Mouse (Mus musculus) cerebellum, adult 11 months (tissue): Measurements from ENCODE around the gene Cfdp1.
"Not testable (repeated sequence)": the region's sequence is repeated elsewhere in the genome, so short reads cannot be mapped to it uniquely, and the experiment has no call there.

ENCODE experiments used
- DNase-seq: peaks from one replicate; pipeline ENCODE4 v3.0.0; 2022

The Cfdp1 gene

DNA sequence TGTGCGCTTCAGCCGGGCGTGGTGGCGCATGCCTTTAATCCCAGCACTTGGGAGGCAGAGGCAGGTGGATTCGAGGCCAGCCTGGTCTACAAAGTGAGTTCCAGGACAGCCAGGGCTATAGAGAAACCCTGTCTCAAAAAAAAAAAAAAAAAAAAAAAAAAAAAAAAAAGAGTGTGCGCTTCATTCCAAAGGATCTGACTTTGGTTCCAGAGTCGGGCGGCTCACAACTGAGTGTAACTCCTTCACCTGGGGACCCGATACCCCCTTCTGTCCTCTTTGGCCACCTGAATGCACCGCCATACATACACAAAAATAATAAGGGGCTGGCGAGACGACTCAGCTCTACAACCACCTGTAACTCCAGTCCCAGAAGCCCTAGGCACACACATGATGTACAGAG lies 872 bp downstream of the Cfdp1 start:
- not testable (repeated sequence) for DNase-seq

DNA sequence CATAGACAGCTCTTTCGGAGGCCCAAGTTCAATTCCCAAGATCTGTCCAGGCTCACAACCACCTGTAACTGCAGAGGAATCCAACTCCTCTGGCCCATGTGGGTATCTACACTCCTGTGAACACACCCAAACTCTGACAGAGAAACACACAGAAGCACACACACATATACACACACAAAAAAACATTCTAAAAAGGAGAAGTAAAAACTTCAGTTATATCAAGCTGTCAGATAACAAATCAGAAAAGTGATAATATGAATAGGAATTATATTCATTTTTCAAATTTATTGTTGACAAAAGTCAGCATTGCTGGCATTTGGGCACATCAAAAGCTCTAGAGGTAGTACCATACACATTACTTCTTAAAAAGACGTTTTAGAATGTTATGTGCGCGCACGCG lies 7.3 kb downstream of the Cfdp1 start:
- no peak for DNase-seq

DNA sequence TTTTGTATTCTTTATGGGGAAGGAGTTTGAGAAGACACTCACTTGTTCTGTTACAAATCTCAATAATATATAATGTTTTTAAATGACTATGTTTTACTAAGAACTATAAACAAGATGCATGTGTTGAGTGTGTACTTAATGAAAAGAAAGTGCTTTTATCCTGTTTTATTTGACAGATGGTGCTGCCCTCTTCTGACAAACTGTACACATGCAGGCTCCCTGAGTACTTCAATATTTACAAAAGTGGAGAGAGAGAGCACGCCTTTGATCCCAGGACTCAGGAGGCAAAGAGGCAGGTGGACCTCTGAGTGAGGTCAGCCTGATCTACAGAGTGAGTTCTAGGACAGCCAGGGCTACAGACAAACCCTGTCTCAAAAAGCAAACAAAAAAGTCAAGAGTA lies 18.6 kb downstream of the Cfdp1 start:
- DNase-seq = no peak

DNA sequence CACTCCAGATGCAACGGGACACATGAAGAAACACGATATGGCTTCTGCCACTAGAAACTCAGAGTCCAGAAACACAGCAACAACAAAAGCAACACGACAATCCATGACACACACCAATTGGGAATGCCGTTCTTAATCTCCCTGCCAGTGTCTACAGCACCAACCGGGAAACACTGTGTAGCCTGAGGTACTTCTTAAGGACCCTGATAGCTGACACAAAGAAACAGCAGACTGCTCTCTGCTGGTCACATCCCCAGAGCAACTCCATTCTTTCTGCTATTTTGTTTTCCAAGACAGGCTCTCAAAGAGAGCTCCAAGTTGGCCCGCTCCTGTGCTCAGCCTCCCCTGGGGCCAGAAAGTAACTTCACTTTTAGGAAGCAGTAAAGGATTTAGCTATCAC lies 20.1 kb downstream of the Cfdp1 start:
- DNase-seq = no peak

DNA sequence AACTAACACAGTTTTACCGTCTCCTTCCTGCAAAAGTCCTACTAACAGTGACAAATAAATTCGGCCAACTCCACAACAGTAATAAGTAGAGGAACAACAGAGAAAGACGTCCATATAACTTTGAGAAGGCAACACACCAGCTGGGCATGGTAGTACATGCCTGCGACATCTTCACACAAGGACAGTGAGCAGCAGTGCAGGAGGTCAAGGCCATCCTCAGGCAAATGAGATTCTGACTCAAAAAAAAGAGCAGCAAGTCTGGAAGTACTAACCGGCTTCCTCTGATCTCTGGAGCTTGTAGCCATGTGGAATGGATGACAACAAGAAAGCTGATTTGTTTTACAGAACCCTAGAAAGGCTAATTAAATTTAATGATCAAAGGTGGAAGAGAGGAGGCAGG lies 21.1 kb downstream of the Cfdp1 start:
- no peak for DNase-seq

DNA sequence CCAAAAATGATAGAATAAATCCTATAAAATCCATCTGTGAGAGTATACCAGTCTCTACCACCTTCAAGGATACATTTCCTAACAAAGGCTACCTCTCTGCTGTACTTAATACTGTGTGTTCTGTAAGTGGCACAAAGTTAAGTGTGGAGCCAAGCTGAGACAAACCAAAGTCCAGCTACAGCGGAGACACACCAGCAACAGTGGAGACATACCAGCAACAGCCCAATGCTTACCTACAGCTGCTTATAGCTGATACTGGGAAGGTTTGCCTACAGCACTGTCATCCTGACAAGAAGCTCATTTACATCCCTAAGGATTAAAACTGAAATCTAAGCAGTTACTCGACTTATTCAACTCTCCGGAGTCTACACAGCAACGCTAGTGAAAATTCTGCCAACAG lies 22.1 kb downstream of the Cfdp1 start:
- DNase-seq = no peak

DNA sequence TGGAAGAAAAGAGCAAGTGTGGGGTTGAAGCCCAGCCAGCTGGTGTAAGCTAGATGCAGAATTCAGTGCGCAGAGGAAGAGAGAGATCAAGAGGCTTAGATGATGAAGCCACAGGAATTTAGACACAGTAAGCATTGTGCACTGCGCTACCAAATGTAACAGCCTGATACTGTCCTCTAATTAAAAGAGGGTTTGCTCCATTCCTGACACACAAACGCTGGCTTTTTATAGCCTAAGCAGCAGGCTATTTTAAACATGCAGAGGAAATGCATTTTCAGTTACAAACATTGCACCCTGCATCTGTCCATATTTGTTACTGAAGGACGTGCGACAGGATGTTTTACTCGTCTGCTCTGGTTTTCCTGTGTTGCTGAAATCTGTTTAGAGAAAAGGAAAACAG lies 25.5 kb downstream of the Cfdp1 start:
- no peak for DNase-seq

DNA sequence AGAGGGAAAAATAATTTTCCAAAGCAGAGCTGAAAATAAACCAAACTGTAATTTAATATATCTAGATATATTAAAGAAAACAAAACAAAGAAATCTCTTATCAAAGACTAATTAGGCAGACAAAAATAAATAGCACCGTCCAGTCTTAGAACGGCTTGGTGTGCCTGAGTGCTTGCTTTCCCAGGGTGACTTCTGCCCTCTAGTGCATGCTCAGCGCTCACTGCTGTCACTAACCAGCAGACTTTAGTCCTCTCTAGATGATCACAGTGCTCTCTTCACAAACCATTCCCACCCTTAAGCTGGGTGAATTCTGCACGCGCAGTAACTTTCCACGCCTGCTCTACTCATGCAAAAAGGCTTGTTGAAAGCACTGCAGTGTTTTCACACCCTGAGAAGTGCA lies 28.9 kb downstream of the Cfdp1 start:
- peak; percentile 24 for DNase-seq

DNA sequence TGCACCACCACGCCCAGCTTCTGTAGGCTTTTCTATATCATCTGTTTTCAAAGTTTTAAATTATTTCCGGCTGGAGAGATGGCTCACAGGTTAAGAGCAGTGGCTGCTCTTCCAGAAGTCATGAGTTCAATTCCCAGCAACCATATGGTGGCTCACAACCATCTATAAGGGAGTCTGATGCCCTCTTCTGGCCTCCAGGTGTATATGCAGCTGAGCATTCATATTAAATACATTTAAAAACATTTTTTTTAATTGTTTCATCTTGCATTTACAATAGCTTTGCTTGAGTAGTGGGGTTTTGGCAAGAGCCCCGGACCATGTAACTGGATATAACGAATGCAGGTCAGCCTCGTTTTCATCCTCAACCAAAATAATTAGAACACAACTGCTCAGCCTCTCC lies 29.8 kb downstream of the Cfdp1 start:
- DNase-seq = no peak

DNA sequence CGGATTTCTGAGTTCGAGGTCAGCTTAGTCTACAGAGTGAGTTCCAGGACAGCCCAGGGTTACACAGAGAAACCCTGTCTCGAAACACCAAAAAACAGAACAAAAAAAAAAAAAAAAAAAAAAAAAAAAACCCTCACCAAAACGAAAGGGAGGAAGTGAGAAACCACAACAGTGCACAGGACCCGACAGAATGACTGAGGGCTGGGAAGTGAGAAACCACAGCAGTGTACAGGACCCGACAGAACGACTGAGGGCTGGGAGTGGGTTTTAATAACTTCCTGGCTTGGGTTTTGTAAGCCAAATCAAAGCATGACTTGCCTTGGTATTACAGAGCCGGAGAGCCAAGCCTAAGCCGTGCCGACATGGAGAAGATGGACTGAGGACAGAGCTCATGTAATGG lies 32.9 kb downstream of the Cfdp1 start:
- no peak for DNase-seq

DNA sequence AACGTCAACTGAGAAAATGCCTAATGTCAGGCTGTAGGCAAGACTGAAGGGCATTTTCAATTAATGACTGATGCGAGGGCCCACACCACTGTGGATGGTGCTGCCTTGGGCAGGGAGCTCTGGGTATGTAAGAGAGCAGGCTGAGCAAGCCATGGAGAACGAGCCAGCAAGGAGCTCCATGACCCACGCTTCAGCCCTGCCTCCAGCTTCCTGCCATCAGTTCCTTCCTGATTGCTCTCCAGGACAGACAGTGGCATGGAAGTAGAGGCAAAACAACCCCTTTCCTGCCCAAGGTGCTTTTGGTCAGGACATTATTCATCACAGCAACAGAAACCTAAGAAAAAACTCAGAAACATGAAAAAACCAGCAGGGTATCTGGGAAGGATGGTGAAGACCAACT lies 33.4 kb downstream of the Cfdp1 start:
- DNase-seq = no peak

DNA sequence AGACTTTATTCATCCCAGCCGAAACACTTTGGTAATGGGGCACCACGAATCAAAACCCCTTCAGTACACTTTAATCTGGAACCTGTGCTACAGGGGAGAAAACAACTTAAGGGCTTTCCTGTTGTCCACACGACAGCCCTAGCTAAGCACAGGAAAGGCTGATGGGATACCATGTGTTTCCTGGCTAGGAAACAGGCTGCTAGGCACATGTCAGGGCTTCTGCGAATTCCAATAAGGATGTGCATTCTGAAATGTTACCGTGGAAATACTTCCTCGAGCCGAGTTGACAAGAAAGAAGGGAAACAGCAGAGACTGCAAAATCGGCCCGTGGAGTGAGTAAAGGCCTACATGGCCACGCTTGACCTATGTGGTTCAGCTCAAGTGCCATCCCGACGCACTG lies 34.1 kb downstream of the Cfdp1 start:
- no peak for DNase-seq

DNA sequence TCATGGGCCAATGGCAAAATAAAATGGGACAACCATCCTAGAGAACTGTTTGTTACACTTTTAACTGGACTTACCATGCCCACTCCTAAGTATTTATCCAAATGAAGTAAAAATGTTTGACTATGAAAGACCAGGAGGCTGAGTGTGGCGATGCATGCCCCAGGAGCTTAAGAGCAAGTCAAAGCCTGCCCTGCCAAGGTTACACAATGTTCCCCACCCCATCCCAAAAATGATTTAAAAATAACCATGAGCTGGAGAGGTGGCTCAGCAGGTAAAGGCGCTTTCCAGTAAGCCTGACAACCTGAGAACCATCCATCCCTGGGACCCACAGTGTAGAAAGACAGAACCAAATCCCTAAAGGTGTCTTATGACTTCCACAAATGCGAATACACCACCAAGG lies 35.5 kb downstream of the Cfdp1 start:
- DNase-seq = no peak

DNA sequence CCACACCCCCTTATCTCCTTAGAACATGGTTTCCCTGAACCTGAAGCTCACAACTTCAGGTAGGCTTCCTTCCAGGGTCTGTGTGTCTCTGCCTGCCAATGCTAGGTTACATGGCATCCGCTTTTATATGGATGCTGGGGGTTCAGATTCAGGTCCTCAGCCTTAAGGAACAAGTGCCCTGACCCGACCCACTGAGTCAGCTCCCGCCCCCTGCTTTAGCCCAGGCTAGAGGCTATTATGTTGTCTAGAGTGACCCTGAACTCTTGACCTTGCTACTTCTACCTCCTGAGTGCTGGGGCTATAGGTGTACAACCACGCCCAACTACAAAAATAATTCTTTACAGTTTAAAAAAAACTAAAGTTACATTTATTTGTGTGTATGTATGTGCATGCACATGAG lies 39.0 kb downstream of the Cfdp1 start:
- DNase-seq = no peak

DNA sequence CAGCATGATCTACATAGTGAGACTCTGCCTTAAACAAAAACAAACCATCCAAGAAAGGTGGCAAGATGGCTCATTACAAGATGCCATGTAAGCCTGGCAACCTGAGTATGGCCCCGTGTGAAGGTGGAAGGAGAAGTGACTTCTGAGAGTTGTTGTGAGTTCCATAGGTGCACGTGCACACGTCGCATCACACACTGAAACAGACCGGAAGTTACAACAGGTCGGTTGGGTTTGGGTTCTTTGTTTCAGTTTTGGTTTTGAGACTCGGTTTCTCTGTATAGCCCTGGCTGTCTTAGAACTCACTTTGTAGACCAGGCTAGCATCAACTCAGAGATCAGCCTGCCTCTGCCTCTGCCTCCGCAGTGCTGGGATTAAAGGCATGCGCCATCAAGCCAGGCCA lies 40.3 kb downstream of the Cfdp1 start:
- no peak for DNase-seq

DNA sequence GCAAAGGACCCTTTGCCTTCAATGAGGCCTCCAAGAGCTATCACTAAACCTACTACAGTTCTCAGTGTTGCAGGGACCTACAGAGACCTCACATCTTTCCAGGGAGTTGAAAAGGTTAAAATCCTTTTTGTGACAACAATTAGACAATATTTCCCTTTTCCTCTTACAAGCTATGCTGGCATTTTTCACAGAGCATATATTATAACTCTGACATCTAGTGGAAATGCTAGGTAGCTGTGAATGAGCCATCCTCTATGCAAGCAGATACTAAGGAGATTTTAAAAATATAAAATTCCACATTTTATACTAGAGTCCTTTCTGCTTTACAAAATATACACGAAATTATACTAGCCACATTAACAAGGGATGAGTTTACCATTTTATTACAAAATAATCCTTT lies 41.3 kb downstream of the Cfdp1 start:
- no peak for DNase-seq

DNA sequence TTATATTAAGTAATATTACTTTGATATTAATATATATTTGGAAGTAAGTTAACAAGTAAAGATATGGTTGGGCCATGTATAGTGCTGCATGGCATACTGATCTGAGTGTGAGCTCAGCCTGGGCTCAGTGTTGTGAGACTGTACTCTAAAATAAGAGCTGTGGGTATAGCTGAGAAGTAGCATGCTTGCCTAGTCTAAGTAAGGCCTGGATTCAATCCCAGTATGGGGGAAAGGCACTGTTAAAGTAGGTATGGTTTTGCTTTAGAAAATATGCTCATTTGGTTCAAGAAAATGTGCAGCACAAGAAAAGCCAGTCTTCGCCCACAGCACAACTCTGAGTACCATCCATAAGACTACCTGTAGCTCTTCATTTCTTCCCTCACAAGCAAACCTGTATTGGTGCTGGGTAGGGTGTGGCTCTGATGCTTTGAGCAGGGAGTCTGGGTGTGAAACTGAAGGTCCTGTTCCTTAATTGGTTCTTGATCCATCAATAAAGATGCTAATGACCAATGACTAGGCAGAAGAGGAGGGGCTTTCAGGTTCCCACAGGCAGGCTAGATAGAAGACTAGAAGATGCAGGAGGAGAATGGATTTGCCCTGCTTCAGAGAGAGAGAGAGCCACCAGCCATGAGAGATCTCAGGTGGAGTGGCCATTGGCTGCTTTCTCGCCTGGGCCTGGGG lies 43.3 kb downstream of the Cfdp1 start:
- DNase-seq = no peak

DNA sequence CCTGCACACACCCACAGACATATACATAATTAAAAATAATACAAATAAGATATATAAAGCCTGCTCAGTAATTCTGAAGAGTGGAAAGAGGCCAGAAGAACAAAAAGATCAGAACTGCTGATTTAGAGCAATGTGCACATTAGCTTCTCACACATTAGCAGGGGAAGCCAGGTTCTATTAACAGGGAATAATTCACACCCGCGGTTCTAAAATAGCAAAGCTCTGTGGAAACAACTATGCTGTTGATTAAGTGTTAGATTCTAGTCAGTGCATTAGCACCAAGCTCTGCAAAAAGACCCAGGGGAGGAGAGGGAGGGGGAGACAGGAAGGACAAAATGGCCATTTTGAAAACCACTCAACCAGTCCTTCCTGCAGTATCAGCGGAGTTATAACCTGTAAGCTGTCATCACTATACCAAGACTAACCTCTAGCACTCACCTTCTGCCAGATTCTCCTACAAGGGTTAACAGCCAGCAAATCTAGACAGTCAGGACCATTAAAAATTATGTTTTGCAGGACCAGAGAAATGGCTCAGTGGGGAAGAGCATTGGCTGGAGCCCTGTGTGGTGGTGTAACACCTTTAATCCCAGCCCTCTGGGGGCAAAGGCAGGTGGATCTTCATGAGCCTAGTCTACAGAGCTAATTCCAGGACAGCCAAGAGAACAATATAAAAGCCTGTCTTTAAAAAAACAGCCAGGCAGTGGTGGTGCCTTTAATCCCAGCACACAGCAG lies 45.0 kb downstream of the Cfdp1 start:
- no peak for DNase-seq

DNA sequence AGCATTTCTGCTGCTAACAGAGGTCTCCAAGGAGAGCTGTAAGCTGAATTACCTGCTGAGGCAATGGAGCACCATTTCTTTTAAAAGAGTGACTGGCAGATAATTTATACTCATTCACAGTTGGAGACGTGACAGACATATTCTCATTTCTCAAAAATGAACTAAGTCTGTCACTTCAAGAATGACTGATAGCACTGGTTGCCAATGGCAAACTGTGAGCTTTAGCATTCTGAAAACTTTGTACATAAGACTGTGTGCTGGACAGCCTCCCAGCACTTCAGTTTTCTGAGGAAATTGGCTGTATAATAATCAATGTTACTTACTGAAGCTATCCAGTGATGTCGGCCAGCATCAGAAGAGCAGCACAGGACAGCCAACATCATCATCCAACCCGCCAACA lies 46.1 kb downstream of the Cfdp1 start:
- no peak for DNase-seq

DNA sequence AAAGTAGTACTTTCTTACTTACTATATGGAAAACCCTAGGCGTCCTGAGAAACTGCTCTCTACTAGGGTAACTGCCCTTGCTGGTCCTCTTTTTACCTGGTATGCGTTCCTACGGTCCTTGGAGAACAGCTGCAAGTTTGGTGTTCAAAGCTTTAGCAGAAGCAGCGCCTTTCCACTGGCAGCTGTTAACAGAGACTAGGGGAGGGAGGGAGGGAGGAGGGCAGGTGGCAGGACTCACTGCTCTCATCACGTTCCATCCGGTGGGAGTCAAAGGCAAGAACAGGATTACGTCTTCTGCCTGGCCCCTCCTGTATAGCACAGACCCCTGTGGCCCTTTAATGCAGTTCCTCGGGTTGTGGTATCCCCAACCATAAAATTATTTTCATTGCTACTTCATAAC lies 50.7 kb downstream of the Cfdp1 start:
- no peak for DNase-seq

DNA sequence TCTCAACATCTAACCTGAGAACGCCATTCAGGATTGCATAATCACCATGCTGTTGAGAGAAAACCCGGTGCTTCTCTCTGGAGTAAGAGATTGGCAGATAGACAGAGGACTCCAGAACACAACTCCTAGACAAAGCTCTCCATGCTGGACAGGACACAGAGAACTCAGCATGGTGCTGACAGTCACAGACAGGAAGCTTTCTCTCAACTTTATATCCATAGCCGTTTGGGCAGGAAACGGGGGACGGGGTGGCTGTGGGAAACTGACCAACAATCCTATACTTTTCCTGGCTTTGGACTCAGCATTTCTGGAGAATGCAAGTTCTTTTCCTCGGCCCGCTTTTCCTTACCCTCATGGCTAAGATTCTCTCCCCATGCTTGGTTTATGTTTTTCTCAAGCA lies 51.8 kb downstream of the Cfdp1 start:
- DNase-seq = no peak

DNA sequence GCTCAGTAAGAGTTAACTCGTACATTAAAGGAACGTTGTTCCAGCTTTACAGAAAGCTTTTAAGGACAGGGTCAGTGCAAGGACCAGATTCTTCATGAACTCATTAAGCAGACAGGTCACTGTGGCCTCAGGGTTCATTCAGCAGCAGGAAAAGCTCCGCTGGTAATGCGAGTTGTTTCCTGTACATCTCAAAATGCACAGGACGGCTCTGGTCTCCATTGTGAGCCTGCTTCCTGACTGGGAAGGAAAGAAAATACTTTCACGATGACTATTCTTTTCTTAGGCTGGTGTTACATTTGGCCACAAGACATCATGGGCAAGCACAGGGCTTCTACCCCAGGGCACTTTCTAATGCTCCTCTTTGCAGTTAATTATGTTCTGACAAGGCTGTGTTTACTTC lies 52.6 kb downstream of the Cfdp1 start:
- DNase-seq = no peak

DNA sequence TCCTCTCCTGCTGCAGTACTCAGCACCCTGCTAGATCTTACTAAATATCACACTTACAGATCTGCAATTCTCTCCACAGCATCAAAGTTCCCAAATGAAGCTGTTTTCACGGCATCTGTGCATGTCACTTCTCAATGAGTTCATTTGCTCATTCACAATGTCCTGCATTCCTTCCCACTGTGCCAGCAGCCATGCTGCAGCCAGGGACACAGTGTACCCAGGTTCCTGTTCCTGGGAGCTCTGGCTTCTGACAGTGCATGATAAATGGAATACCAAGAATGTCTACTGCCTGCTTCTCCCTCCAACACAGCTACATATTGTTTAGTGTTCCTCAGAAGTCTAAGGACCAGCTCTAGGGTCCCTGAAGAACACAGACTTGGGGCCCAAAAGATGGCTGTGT lies 57.6 kb downstream of the Cfdp1 start:
- no peak for DNase-seq

DNA sequence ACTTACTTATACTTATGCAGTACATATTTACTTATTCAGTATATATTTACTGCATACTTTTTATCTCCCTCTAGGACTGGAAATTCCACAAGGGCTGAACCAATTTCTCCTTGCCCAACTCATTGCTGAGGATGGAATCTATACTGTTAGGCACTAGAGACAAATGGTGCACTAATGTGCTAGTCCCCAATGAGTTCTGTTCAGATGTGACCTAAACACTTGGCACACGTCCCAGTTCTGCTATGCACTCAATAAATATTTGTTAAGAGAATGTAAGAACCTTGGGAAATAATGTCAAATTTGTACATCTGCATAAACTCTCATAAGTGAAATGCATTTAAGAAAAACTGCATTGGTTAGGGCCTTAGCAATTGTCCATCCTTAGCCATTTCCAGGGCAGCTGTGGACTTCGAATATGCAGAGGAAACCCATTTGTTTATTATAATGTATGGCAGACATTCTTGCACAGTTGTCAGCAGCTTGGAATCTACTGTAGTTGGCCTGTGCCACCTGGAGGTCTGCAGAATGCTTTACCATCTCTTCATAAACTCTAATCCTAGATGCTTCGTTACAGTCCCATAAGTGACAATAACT lies 60.7 kb downstream of the Cfdp1 start:
- DNase-seq = no peak

DNA sequence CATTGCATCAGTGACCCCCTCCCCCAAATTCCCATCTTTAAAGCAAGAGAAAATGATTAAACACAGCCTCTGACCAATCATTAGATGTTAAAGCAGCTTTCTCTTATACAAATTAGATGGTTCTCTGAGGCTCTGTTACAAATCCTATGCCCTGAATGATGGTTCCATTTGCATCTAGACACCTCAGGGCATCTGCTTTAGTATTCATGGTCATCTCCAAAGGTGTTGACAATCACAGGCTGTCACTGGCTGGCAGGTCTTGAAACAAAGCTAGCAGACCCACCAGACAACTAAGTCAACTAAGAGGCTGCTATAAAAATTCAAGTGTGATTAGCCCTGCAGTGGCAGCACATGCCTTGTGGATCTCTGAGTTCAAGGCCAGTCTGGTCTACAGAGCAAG lies 64.5 kb downstream of the Cfdp1 start:
- DNase-seq = no peak
